Mouse (Mus musculus) natural killer cell, adult 2 months (primary cell): ENCODE measurements around the gene Lrch3.

ENCODE experiments used
- DNase-seq, 2 experiments: peaks; one replicate each; pipeline ENCODE4 v3.0.0; 2022; ENCODE audit warnings: low spot score in 2 of 2

Gene Lrch3

DNA sequence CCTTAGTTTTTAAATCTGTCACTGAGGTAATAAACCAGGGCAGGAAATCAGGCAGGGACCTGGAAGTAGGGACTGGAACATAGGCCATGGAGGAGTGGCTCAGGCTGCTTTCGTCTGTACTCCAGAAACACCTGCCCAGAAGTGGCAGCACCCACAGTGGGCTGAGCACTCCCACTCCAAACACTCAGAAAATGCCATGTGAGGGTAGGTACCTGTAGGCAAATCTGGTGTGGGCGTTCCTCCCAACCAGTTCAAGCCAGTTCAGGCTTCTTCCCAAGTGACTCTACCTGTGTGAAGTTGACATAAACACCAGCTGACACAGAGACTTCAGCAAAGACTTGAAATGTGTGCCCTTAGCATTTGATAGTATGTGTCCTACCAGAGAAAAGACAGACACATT lies 70.7 kb downstream of the Lrch3 start:
- DNase-seq: no peak

DNA sequence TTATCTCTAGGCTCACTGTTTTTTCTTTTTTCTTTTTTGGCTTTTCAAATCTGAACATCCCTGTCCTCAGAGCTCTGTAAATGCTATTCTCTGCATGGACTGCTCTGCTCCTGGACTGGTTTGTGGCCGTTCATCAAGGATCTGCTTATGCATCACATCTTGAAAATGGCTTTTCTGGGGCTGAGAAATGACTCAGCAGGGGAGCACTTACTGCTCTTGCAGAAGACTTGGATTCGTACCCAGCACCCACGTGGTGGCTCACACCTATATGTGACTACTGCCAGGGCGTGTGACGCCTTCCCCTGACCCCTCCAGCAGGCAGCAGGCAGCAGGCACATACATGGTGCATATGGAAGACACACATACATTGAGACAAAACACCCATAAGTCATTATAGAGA lies 78.3 kb downstream of the Lrch3 start:
- DNase-seq: no peak

DNA sequence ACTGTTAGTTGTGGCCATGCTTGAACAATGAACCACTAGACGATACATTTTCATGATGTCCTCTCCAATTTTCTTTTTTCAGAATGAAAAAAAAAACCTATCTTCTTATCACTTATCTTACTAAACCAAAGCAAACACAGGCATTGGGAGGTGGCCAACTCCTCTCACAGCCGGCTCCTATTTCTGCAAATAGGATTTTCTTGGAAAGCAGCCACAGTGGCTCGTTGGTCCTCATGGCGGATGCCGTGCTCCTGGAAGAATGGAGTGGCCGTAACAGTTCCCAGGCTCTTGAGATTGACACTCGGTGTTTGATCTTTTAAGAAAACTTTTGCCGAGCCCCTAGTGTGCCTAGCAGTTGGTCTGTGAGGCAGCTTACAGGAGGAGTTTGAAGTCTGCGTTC lies 91.3 kb downstream of the Lrch3 start:
- no peak for DNase-seq

DNA sequence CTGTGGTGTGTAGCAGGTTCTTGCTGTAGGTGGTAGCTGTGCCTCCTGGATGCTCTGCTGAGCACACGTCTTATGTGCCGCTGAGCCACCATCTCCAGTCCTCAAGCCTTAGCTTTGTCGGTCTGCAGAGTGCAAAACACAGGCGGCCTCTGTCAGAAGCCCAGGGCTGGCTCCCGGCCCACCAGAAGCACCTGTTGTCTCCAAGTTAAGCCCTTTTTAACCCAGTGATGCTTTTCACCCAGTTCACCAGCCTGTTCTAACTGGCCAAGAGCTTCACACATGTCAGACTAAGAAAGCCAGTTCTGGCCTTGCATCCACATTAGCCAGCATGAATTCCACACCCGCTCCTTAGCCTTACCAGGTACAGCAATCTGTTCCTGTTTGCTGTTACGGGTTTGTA lies 93.0 kb downstream of the Lrch3 start:
- no peak for DNase-seq

DNA sequence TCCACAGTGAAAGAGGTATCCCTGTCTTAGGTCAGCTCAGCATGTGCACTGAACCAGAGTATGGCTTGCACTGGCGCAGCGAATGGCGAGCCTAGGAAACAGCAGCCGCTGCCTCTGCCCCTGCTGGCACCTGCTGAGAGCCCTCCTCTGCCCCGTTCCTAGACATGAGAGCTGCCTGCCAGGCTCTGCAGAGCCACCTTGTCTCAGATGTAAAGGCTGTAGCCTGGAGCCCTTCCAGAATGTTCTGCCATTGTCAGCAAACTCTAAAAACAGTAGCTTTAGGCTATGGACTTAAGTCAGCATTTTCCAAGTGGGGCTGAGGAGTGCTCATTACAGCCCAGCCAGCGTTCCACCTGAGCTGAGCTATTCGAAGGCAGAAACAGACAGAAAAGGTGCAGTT lies 93.5 kb downstream of the Lrch3 start:
- DNase-seq: no peak

DNA sequence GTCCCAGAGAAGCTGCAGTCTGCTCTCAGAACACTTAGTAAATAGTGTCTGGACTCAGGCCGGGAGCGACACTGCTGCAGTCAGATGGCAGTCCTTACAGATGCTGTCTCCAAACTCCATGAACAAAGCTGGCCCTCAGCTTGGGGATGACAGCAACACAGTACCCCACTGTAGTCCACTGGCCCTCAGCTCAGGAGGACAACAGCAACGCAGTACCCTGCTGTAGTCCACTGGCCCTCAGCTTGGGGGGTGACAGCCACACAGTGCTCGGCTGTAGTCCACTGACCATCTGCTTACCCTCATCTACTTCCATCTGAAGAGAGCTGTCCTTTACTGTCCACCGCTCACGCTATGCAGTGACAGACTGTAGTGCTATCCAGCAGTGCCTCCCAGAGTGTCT lies 96.3 kb downstream of the Lrch3 start:
- no peak for DNase-seq

DNA sequence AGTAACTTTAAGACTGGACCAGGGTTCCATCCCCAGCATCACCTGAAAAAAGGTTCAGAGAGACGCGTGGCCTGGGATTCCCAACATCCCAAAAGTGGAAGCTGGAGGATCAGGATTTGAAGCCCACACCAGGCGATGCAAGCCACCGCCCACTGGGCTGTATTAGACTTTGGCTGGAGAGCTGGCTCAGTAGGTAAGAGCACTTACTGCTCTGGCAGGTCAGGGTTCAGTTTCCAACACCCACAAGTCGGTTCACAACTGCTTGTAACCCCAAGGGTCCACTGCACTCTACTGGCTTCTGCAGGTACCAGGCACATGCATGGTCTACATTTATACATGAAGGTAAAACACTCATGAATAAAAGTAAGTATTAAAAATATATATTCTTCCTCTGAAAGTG lies 99.9 kb downstream of the Lrch3 start:
- no peak for DNase-seq

DNA sequence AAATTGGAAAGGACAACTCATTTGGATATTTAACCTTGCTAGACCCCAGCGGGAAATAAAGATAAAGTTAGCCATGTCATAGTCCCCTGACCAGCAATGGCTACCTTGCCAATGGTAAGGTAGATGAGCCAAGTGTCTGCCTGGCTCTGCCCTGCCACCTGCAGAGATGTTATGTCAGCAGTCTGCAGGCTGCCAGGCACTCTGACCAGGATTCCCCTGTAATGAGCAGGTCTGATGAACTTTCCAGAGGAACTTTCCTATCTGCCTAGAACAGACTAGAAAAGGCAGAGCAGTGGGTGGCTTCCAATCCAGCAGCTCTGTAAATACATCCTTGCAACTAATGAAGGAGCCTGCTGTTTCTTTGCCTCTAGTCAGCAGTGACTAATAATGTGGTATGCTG lies 101.0 kb downstream of the Lrch3 start:
- no peak for DNase-seq

DNA sequence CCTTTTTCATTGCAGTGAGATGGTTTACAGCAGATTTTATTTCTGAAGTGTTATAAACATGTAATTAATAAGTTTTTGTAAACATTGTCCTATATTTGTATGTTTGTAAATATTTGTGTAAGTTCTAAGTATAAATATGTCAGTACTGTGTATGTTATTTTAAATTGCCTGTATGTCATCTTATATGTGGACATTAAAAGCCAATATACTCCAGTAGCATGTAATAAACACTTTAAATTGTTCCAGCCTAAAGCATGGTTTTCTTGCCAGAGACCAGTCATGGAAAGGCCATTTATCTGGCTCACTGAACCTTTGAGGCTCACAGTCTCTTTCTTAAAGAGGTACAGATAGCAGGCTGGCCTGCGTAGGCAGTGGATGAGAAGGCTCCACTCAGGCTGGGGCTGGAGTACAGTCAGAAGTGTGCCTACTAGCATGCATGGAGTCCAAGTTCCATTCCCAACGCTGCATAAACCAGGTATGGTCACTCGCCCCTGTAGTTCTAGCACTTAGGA lies 101.6 kb downstream of the Lrch3 start:
- no peak for DNase-seq

DNA sequence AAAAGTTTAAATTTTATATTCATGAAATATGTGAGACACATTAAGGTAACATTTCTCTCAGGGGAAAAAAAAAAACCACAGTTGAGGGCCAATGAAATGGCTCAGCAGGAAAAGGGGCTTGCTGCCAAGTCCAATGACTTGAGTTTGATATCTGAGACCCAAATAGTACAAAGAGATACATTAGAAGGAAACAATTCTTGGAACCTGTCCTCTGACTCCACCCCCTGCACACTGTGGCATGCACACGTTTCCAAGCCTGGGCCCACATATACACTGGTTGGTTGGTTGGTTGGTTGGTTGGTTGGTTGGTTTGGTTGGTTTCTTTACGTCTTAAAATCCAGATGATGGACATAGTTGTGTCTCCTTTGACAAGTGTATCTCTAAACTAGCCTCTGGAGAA lies 102.1 kb downstream of the Lrch3 start:
- no peak for DNase-seq

DNA sequence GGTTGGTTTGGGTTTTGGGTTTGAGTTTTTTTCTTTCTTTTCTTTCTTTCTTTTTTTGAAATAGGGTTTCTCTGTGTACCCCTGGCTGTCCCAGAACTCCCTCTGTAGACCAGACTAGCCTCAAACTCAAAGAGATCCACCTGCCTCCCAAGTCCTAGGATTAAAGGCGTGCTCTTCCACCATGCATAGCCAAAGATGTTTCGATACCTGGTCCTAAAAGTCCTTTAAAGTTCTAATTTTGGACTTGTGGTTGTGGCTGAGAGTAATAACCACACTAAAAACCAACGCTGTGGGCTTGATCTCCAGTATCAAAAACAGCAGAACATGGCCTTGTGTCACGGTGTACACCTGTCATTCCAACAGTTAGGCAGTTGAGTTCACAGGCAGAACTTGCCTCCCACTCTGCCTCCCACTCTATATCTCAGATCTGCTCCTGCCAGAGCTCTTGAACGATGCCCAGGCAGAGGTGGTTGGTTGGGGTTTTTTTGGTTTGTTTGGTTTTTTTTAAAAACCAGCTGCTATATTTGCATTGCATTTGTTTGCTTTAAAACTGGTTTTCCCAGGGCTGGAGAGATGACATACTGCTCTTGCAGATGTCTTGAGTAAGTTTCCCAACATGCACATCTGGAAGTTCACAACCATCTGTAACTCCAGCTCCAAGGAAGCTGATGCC lies 103.9 kb downstream of the Lrch3 start:
- no peak for DNase-seq

DNA sequence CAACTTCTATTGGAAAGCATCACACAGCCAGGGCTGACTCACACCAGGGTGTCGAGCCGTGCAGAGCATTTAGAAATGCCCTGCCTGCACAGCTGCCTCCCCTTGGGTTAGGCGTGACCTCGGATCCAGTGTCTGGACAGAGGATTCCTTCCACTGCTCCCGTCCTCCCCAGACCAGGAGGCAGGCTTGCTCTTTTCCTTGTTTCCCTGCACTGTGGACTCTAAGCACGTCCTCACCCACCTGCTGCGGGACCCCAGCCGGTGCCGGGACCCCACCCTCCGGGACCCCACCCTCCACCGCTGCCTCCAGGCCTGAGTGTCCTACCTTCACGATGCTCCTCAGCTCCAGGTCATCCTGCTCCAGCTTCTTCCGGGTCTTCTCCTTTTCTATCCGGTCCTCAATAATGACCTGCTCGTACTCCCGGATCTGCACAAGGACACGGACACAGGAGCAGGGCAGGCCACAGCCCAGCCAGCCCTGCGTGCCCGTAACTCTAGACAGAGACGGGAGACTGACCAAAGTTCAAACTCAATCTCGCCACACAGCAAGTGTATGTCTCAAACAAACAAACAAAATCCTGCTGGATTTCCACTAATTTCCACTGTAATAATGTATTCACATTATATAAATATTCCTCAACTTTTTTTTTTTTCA lies 105.3 kb downstream of the Lrch3 start:
- DNase-seq: no peak

DNA sequence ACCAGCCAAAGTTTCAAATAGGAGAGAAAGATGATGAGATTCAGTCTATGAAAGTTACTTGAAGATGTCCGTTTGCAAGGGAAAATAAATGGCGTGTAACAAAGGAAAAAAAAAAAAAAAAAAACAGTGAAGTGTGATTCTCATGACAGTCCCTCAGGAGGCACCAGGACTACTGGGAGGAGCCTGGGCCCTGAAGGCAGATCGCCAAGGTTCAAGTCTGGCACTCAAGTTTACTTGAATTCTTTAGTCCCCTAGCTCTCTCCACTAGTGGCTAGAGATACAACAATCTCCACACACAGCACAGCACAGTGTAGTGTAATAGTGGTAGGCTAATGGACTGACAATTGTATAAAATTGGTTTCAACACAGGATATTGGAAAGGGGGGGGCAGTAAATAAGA lies 107.5 kb downstream of the Lrch3 start:
- no peak for DNase-seq

DNA sequence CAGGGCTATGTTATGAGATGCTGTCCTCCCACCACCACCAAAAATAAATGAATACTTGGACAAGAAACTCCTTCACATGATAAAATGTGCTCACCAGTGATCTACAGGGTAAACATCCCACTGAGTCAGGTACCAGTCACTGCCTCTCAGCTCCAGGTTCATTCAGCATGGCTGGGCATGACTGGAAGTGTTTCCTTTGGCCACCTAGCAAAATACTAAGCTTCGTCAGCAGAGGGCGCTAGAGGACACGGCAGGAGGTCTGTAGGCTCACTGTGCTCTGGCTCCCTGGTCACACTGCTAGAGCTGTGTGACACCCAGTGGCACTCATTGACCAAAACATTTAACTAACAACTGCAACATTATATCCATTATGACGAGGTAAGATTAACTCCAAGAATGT lies 109.8 kb downstream of the Lrch3 start:
- DNase-seq: peak; percentile 76 to 83

DNA sequence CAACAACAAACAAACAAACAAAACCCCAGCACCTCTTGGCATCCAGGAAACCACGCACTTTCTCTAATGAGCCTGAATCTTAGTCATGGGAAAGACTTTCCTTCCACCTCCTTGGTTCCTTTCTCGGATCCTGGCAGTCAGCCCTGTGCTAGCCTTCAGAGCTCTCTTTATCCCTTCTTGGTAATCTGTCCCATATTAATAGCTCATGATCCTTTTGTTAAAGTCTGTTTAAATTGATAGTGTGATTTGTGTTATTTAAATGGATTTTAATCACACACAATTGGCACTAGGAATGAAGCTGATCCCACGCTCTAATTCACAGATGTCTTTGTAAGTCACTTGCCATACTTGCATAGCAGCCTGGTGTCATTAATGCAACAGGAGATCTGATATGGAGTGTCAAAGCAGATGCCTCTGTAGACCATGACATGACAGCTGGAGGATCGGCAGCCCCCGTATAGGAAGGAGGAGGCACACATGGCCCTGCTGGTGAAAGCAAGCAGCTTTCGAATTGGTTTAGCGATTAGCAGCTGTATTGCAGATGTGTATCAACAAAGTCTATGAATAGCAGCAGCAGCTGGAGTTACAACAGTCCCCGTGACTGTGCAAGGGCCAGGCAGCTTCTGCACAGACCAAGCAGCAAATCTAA lies 110.7 kb downstream of the Lrch3 start:
- no peak for DNase-seq

DNA sequence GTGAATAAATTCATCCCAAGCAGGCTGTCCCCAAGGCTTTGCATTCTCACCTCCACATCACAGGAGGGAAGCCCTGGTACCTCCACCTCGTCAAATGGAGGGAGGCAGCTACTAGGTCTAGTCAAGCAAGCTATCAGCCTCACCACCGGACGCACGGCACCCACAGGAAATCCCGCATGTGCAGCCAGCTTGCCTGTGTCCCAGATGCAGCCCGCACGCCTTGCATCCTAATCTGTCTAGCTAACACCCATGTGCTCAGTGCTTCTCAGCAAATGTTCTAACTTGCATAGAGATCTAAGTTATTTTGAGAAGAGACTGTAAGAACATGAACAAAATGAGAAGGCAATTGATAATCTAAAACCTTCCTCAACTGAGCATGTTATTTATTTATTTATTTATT lies 112.5 kb downstream of the Lrch3 start:
- DNase-seq: no peak

DNA sequence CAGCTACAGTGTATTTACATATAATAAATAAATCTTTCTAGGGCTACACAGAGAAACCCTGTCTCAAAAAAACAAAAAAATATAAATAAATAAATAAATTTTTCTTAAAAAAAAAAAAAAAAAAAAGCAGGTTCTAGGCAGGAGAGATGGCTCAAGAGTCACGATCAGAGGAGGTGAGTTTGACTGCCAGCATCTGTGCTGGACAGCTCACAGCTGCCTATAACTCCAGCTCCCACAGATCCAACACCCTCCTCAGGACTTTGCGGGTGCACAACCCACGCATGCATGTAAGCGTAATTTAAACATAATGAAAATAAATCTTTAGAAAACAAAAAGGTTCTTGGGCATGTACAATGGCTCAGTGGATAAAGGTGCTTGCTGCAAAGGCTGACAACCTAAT lies 122.1 kb downstream of the Lrch3 start:
- no peak for DNase-seq

DNA sequence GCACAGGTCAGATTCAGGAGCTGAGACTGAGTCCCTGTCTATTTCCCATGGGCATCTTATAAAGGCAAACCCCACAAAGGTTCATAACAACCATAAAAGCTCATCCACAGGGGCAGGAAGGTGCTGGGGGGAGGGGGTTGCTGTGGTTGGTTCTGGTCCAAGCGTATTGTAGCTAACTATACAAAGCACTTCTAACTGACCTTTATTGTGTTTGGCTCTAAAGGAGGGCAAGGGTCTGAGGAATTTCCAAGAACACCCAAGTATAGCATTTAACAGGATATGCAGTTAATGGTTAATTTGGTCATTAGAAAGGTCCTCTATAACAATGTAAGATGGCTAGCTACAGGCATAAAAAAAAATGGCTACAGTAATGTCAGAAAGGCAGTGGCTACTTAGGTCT lies 128.8 kb downstream of the Lrch3 start:
- DNase-seq: no peak

DNA sequence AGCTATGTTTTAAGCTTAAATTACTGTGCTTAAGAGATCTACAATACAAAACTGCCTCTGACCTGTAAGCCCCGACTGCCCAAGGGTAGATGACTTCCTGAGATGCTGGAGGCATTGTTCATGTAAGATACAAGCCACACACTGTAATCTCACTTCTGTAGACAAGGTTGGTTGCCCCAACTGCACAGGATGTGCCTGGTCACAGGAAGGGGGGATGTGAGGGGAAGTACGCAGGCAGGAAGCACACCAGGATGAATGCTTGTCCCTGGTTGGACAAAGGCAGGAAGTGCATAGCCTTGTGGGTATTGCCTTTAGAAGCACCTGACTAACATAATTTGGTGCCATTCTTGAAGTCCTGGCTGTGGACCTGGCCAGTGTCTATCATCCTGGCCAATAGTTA lies 129.4 kb downstream of the Lrch3 start:
- DNase-seq: peak; percentile 37 to 44

DNA sequence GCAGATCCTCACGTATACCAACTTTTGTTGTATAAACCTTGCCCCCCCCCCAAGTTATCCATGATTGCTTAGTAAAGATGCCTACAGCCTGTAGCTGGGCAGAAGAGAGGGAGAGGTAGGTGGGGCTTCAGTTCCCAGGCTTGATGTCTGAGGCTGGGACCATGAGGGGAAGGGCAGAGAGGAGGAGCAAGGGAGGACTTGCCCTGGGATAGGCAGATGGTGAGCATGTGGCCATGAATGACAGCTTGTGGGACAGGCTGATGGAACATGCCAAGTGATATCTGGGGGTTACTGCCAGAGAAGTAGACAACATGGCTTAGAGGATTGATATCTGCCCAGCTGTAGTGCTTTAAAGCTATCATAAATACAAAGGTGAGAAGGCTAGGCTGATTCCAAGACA lies 134.1 kb downstream of the Lrch3 start:
- DNase-seq: no peak

DNA sequence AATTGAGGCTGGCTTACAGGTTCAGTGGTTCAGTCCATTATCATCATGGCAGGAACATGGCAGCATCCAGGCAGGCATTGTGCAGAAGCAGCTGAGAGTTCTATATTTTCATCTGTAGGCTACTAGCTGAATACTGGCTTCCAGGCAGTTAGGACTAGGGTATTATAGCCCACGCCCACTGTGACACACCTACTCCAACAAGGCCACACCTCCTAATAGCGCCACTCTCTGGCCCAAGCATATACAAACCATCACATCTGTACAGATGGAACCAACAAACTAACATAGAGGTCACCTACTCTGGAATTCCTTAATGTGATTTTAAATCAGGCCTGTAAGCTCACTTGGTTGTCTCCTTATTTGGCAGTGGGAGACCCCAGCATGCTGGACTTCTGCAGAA lies 134.8 kb downstream of the Lrch3 start:
- no peak for DNase-seq

DNA sequence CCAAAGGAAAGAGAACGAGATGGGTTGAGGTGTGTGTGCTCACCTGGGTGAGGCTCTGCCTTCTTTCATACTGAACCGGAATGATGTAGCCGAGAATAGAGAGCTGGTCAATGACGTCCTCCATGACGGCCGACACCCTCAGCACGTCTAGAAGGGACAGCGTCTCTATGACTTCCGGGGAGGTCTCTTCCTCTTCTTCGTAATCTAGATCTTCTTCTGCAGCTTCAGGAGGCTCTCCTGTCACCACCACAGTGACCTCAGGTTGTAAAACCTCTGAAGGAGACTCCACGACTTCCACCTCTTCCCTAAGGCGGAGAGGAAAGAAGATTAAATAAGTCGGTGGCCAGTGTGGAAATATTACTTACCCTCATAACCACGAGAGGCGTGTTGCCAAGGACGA lies 135.9 kb downstream of the Lrch3 start:
- no peak for DNase-seq

DNA sequence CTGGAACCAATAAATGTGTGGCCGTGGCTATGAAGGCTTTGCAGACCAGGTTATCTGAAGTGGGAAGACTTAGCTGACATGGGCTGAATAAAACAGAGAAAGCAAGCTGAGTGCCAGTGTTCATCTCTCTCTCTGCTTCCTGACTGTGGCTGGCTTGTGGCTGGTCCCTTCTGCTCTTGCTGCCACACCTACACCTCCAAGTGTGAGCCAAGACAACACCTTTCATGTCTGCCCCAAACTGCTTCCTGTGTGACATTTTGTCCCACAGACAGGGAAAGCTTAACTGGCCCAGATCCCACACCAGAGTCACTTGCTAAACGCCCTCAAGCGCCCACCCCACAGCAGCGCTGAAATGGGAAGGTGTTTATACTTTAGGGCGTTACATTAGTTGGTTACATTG lies 139.2 kb downstream of the Lrch3 start:
- peak; percentile 17 to 38 for DNase-seq
